Mouse (Mus musculus): Measurements from ENCODE around the gene Serpinb5.
"Not testable (repeated sequence)": the region's sequence is repeated elsewhere in the genome, so short reads cannot be mapped to it uniquely, and the experiment has no call there.

The Serpinb5 gene

DNA sequence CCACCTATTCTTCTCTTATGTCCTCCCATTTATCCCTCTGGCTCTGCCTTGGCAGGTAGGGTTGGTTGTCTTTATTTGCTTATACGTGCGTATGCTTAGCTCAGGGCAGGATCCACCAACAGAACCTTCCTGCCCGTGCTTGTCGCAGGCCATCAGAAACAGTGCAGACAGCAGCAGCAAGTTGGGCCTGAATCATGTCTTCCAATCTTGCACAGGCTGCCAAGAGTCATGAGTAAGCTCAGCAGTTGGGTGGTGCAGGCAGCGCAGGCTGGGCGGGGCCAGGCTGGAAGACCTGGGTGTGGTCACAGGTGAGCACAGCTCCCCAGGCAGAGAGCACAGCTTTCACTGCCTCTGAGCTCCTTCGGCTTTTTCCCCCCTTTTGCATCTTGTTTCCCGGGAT lies at the start of gene Serpinb5:
Serpinb5 (plus strand) TSS at position 327 of the 400 bp plus-strand sequence.
- DNase-seq, result no peak

DNA sequence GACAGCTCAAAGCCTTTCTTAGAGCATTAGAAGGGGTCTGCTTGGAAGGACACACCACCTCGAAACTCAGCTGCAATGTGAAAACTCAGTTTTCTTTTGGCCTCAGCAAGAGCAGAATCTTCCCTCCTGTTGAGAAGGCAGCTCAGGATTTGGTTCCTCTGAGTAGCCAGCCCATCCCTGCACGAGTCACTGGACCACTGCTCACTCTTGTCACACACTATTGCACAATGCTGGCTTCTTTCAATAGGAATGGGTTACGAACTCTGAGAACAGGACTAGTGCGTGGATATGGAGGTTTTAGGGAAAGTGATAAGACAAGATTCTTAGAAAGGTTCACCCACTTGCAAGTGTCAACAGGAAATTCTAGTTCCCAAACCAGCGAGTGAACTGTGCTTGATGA lies 46.1 kb upstream of the Serpinb5 start:
- DNase-seq, result no peak

DNA sequence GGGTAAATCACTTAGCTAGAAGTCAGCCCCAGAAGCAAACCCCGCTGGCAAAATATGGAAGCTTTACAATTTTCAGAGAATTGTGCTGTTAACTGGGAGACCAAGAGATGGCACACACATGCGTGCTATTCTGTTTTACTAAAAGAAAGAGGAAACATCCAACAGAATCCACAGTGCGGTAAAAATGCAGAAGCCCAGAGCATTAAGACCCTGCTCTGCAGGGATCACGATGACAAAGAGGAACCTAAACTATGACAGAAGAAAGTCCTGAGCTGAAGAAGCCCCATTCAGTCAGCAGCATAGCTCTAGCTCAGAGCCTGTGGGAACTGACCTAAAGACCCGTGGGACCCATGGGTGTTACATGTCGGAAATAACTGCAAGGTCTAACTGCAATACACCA lies 45.7 kb upstream of the Serpinb5 start:
- DNase-seq, result no peak

GRCm38 (mm10) chr1:106816766-106817165 lies 44.2 kb upstream of the Serpinb5 start:
- DNase-seq, result no peak

- no peak for DNase-seq
Observed at GRCm38 (mm10) chr1:106818323-106818722, 42.6 kb upstream of the Serpinb5 start.

DNA sequence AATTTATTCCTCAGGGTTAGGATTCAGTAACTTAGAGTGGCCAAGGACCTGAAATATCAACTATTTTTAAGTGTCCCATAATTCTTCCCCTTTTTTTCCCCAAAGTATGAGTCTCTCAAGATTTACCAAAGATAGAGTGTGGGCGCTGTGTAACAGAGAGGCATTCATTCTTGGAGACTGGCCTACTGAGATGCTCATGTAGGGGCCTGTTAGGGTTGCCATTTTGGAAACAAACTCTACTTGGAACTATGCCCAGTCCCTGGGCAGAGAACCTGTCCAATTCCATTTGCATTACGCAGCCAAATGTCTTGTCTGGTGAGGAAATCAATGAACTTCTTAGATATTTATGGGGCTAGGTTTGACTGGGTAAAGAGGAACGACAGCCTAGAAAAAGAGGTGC lies 38.7 kb upstream of the Serpinb5 start:
- DNase-seq, result no peak

GRCm38 (mm10) chr1:106828784-106829183 lies 32.2 kb upstream of the Serpinb5 start:
- DNase-seq, result no peak

DNA sequence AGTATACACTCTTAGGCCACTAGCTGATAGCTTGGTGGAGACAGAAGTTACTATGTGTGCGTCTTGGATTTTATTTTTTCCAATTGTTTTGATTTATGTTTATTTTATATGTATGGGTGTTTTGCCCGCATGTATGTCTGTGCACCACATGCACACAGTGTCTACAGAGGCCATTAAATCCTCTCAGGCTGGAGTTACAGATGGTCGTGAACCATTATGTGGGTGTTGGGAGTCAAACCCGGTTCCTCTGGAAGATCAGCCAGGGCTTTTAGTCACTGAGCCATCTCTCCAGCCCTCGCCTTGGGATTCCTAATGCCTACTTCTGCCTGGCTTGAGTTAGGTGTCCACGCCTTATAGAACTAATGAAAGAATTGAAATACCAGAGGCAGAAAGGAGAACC lies 4.6 kb downstream of the Serpinb5 start:
- no peak for DNase-seq

- DNase-seq, result no peak
Observed at GRCm38 (mm10) chr1:106866029-106866428, 5.1 kb downstream of the Serpinb5 start.

GRCm38 (mm10) chr1:106866768-106867167 lies 5.8 kb downstream of the Serpinb5 start:
- no peak for DNase-seq

- no peak for DNase-seq
Observed at GRCm38 (mm10) chr1:106869986-106870385, 9.0 kb downstream of the Serpinb5 start.

DNA sequence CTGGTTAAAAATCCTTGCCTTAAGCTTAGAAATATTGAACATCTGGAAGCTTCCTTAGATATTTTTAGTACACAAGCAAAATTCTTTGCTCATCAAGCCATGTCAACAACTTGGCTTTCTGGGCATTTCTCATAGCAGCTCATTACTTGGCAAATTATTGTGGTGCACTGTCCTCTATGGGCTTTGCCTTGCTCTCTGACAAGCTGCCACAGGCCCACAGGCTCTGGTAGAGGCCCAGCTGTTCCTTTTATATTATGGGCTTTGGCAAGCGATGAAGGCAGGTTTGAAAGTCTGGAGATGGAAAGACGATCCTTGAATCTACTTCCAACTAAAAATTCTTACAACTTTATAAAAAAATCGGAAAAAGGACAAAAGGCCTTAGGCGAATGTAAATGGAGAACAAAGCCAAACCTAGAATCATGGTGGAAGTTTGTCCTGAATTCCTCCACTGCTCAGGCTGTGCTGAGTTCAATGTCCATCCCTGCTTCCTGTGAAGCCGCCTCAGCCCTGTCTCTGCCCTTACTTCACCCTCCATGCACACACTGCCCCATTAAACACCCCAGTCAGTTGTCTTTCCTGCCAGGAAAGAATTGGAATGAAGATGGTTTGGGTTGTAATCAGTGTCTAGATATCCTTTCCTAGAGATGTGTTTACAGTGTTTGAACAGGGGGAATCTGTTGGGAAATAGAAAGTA lies 14.4 kb downstream of the Serpinb5 start:
- DNase-seq, result no peak

- DNase-seq, result no peak
Observed at GRCm38 (mm10) chr1:106876147-106876546, 15.2 kb downstream of the Serpinb5 start.

DNA sequence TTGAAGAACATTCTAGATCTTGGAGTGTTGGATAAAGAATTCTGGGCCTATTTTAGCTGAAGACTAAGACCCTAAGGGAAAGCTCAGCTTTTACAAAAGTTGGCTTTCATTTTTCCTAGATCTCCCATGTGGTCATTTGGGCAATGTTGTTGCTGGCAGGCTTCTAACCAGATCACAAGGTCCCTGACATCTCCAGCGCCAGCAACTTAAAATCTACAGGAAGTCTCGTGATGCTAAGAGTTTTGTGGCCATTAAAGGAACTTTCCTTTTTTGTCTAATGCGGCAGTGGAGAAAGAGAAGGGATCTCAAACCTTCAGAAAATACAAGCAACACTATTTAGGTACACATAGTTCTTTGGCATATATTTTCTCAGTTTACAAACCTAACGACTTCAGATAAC lies 21.8 kb downstream of the Serpinb5 start:
- no peak for DNase-seq

DNA sequence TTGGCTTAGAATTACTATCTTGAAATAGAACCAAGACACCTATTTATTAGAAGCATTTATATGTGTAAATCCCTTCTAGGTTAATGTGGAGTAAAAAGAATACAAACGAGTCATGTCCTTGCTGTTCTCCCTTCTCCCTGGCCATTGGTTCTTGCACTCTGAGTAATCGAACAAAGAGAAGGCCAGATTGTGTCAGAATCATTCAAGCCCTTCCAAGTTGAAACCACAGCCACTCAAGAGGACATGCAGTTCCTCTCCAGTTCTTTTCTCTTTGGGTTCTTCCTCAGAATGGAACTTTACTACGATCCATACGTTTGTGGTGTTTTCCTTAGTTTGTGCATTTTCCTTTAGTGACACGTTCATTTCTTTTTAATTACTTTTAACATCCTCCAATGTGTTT lies 22.4 kb downstream of the Serpinb5 start:
- DNase-seq, result no peak

DNA sequence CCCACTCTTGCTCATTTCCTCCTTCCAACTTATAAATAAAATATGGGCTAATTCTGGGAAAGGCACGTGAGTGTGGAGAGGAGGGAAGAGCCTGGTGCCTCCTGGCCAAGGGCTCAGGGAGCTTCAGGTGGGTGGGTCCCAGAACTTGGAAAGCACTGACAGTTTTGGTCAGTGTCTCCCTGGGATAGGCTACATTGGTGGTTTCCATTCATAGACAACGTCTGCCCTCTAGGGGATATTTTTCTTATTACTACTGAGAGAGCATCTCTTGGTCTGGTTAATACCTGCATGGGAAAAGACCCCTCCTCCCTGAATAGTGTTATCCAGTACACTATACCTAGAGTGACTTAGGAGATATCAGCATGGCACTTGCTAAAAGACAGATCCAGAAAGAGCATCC lies 22.8 kb downstream of the Serpinb5 start:
- DNase-seq, result no peak

GRCm38 (mm10) chr1:106895142-106895541 lies 34.2 kb downstream of the Serpinb5 start:
- DNase-seq, result not testable (repeated sequence)

DNA sequence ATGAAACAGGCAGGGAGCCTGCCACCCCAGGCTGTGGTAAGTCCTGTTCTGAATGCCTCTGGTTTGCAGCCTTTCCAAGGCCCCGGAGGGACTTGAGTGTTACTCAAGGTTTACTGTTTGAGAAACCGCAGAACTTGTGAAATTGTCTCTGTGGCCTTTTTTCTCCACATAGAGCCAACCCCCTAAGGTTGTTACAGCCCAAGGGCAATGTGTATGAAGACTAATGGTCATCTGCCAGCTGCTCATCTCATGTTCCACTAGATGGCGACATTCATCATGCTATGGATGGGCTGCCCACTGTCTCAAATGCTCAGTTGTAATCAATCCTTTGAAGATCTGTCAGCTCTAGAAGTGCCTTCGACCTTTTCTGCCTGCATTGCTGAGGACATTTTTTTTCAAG lies 40.4 kb downstream of the Serpinb5 start:
- peak; percentile 3 for DNase-seq

DNA sequence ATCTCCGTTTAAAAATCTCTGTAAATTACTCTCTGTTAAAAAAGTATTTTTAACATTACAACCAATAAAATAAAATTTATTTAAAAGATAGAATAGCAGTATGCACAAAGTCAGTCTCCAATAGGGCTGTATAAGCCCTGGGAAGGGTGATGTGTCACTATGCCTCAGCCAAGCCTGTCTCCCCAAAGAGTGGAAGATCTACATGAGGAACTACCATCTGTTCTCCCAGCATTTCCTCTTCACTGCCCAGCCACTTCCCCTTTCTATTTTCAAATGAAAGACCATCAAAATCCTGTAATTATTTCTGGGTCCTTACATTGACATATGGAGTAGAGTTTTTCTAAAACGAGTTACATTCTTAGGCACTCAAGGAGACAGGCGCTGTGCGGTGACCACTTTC lies 71.0 kb downstream of the Serpinb5 start:
- no peak for DNase-seq

All from right cerebral cortex, postnatal 4 days (tissue).